Mouse (Mus musculus): ENCODE results near the gene Ubac2.

Gene Ubac2

DNA sequence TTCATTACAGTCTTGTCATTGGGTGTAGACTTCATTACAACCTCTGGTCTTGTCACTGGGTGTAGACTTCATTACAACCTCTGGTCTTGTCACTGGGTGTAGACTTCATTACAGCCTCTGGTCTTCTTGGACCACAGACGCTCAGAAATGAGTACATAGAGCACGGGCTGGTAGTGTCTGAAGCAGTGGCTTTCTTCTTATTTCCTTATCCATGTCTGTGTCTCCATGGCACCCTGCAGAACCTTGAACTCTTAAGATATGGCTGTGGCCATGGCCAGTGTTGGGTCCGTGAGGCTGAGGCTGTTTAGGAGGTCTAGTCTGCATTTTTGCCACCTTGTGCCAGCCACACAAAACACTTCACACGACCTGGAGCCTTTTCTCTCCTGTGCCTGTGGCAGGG is 129.8 kb downstream of the Ubac2 start:
- no peak for DNase-seq (ENCODE audit: low read depth)

DNA sequence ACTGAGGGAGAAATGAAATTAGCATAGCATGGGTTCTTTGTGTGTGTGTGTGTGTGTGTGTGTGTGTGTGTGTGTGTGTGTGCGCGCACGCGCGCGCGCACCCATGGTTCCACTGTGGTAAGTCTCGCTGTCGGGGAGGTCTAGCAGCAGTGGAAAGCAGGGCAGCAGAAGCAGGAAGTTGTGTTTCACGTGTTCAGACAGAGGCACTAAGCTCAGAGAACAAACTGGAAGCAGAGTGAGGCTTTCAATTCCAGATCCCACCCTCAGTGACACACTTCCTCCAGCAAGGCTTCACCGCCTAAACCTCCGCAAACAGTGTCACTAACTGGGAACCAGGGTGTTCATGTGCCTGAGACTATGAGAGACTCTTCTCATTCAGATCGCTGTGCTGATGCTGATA is 131.1 kb downstream of the Ubac2 start:
- no peak for DNase-seq (ENCODE audit: low read depth)

DNA sequence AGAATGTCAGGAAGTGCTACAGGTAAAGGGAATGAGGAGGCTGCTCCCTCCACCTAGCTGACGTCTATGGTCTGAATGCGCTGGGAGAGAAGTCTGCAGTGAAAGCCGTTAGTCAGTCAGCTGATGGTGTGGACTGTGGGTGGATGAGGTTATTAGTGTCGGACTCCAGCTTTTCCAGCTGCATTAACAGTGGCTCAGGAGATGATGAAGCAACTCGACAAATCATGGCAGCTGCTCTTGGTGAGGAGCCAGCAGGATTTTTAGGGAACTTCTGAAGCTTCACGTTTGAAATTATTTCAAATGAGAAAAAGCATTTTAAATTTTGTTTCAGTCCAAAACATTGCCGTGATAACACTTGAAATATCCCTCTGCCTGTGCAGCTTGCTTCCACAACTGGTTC is 131.9 kb downstream of the Ubac2 start:
- no peak for DNase-seq (ENCODE audit: low read depth)

DNA sequence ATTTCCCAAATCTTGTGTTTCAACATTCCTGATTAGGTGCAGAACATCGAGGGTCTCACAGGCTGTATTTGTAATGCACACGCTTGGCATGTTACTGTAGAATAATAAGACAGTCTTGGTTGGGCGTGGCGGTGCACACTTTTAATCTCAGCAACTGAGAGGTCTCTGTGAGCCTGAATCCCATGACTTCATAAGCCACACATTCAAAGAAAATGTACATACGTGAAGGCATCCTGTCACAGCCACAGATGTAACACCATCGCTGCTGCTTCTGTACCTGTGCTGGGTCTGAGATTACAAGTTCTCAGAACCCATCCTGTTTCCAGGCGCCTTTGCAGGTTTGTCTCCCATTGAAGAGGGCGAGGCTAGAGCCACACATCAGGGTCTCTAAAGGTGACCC is 133.3 kb downstream of the Ubac2 start:
- DNase-seq (ENCODE audit: low read depth), result no peak

DNA sequence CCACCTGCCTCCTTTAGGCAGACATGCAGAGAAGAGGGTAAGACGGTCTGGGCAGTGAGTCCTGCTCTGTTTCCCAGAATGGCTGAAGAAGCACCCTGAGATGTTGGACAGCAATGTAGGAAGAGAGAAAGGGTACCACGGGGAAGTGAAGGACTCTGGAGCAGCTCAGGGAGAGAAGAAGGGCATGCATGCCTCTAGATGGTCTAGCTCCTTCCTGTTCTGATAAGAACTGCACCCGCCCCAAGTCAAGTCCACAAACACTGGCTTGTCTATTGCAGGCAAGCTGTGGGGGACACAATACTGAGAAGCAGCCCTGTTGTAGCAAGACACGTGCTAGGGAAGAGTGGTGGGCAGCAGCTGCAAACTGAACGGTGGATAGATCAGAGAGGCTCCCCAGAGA is 133.8 kb downstream of the Ubac2 start:
- no peak for DNase-seq (ENCODE audit: low read depth)

DNA sequence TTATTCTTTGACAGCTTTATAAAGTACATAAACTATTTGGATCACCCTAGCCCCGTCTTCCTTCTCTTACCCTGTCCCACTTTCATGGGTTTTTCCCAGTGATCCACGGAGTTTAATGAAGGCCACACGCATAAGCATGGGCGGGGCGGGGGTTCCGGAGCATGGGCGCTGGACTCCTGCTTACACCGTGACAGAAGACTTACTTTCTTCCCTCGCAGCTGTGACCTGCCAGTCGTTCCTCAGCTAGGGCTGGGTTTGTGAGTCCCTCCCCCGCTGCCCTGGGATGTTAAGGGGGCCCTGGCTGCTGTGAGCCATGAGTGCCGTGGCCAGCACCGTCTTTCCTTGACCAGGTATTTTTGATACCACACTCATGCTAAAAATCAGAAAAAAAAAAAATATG is 134.4 kb downstream of the Ubac2 start:
- DNase-seq (ENCODE audit: low read depth), result no peak

DNA sequence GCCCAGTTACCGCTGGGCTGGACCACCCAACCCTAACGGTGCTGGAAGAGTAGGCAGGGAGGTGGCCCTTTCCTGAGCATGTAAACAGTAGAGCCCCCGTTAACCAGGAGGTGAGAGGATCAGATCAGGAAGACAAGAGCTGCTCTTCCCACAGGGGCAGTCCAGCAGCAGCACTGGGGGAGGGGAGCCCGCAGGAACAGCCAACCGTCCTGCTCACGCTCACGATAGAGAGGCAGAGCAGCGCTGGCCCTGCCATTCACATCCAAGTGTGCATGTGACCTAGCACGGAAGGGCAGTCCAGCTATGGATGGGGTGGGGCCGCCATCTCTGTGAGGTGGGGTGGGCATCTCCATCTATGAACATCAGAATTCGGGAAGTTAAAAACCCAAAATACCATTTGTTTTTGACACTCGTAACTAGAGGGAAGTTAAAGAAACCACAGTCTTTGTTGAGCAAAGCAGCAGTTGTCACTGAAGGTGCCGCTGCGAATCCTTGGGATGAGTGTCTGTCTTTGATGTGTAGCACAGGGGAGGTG is 135.1 kb downstream of the Ubac2 start:
- DNase-seq (ENCODE audit: low read depth), result no peak

DNA sequence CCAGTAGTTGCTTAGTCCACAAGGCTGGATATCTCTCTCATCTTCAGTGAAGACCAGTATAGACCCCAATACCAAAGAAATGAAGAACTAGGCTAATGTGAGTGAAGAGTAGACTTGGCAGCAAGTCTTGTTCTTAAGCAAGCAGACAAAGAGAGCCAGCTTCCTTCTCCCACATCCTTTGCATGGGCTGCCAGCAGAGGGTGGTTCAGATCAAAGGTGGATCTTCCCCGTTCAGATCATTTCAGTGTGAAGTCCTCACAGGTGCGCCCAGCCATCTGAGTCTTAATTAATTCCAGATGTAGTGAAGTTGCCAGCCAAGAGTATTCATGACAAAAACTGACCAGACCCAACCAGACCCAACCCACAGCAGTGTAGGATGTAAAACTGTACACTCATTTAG is 139.5 kb downstream of the Ubac2 start:
- no peak for DNase-seq (ENCODE audit: low read depth)

DNA sequence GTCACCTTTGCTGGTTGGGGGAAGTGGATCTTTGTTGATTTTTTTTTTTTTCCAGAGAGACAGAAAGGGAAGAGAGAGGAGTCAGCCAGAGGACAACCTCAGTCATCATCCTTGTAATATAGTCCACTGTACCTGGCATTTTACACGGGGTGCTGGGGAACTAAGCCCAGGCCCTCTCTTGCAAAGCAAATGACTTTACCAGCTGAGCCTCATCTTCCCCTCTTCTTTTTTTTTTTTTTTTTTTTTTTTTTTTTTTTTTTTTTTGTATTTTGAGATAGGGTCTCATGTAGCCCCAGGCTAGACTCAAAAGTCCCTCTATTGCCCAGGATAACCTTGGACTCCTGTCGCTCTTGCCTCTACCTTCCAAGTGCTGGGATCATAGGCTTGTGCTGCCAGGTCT is 141.0 kb downstream of the Ubac2 start:
- no peak for DNase-seq (ENCODE audit: low read depth)

DNA sequence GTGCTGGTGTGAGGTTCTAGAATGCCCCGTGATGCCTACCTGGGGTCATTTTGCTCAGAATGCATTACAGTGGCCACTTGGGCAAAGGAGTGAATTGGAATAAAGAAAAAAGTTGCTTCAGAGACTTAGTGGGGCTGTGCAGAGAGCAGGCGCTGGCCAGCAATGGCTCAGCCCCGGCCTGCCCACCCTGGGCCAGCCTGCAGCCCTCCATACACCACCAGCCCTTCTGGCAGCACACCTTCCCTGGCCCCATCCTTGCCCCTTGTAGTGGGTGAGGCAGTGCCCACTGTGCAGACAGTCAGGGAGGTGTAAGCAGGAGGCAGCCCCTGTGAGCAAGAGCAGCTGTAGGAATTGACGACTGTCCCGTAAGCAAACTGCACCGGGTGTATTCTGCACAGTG is 142.1 kb downstream of the Ubac2 start:
- DNase-seq (ENCODE audit: low read depth), result no peak

DNA sequence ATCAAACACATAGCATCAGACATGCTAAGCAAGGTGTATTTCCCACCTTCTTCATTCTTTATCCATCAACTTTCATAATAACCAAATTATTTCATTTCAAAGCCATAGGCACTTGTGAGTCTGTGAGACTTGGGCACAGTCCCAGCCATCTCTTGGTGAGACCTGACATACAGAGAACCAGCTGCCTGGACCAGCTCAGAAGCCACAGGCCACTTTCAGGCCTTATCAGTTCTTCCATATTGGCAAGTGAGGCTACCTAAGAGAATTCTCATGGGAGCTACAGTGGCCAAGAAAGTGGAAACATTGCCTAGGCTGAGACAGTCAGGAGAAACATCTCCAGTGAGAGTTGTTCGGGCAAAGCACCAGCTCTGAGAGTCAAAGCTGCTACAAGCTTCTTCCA is 144.6 kb downstream of the Ubac2 start:
- no peak for DNase-seq (ENCODE audit: low read depth)

DNA sequence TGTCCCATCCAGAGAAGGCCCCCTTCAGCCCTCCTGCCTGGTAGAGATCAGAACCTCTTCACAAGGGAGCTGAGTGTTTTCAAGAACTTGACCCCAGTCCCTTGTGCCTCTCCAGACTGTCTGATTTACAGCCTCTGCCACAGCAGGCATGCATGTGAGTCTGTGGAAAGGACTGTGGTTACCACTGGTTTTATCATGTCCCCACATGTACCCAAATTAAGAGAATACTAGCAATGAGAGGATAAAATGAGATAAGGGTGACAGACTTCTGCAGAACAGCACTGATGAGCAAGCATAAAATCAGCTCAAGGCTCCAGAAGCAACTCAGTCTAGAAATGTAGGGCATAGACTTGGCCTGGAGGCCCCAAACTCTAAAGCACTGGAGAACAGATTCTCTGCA is 145.5 kb downstream of the Ubac2 start:
- no peak for DNase-seq (ENCODE audit: low read depth)

DNA sequence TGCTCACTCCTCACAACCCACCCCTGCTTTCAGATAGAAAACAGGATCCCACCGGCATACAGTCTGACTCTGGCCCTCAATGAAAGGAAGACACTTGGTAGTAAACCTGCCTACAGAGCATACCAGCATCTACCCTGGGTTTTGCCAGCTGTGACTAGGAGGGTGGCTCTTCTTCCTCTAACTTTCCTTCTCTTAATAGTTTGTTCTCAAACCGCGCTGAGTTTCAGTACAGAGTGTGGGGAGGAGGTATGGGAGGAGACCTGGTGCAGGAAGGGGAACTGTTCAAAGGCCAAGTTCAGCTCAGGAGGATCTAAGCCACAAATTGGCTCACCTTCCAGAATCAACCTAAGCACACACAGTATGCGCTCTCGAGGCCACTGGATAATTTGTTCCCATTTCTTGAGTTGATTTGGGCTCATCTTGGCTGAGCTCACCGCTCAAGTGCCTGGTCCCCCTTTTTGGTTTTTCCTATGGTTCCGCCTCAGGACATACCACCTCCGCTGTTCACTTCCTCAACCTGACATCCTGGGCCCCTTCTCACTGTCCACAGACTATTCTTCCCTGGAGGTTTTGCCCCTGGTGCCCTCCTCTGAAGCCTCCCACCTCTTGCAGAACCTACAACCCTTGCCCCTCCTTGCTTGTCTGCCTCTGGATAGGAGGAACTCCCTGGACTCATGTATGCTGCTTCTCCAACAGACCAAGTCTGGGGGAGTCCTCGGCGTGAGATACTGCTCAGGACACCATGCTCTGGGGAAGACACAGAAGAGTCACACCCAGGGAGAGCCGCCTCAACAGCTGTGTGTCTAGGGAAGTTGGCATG is 150.7 kb downstream of the Ubac2 start:
- DNase-seq (ENCODE audit: low read depth), result no peak

DNA sequence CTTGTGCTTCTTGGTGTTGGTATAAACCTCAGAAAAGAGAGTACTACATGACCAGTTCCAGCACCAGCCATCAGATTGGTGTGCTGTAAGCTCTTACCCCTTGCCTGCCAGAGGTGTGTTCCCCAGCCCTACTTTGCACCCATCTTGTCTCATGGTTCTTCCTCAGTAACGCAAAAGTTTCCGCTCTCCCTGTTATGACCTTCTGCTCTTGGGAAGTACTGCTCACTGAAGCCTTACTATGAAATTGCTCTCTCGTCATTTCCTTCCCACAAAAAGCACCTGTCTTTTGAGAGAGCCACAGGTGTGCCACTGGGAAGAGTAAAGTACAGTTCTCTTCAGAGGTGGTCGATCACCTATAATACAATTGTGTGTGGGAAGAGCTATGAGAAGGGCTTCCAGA is 151.4 kb downstream of the Ubac2 start:
- DNase-seq (ENCODE audit: low read depth), result no peak

DNA sequence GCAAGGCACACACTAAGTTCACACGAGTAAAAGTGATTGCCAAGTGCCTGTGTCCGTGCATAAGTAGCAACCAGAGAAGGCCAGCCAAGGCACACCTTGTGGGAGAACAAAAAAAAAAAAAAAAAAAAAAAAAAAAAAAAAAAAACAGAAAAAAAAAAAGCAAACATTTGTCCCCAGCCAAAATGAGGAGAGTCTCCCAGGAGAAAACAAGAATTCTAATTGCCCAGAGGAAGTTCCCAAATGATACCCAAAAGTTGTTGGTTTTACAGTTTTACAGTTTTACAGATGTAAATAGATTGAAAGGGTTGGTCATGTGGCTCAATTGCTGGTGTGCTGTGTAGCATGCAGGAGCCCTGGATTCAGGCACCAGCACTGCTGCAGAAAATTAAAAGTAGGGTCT is 153.6 kb downstream of the Ubac2 start:
- DNase-seq (ENCODE audit: low read depth), result no peak

DNA sequence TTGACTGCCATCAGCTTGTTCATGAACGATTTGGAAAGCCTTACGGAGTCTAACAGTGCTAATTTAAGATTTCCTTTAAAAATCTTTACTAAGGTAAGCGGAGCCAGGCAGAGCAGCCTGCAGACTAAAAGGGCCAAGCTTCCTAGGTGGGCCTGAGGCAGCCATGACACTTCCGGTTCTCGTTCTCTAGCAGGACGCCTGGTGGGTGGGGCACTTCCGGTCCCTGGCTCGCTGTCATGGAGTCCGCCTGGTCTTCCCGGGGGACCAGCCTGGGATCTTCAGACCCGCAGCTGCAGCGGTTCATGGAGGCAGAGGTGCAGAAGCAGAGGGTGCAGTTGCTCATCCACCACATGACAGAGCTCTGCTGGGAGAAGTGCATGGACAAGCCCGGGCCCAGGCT is 156.0 kb downstream of the Ubac2 start, which contains the start of gene Timm8a2:
Gene Timm8a2, plus strand, starts transcription at position 224 of the 400 bp plus-strand sequence.
- no peak for DNase-seq (ENCODE audit: low read depth)

DNA sequence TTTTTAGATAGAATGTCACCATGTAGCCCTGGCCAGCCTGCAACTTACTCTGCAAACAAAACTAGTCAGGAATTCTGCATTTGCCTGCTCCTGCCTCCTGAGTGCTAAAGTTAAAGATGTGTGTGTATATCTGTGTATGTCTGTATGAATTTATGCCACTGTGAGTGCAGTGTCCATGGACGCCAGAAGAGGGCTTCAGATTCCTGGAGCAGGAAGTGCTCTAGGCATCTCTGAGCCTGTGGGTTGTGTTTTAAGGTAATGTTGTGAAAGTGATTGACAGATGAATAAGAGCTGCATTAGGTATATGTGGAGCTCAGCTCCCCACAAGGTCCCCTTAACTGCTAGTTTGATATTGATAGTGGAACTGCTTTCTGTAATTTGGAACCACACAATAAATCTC is 156.8 kb downstream of the Ubac2 start:
- no peak for DNase-seq (ENCODE audit: low read depth)

DNA sequence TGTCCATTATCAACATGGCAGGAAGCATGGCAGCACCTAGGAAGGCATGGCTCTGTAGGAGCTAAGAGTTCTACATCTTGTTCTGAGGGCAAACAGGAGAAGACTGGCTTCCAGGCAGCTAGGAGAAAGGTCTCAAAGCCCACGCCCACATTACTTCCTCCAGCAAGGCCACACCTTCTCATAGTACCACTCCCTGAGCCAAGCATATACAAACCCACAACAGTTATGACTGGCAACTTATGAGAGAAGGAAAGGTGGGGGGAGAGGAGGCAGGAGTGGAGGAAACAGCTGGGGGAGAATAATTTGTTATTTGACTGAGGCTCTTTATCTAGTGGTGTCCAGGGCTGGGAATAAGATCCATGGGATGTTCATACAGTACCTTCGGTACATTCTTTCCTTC is 157.4 kb downstream of the Ubac2 start:
- DNase-seq (ENCODE audit: low read depth), result no peak

DNA sequence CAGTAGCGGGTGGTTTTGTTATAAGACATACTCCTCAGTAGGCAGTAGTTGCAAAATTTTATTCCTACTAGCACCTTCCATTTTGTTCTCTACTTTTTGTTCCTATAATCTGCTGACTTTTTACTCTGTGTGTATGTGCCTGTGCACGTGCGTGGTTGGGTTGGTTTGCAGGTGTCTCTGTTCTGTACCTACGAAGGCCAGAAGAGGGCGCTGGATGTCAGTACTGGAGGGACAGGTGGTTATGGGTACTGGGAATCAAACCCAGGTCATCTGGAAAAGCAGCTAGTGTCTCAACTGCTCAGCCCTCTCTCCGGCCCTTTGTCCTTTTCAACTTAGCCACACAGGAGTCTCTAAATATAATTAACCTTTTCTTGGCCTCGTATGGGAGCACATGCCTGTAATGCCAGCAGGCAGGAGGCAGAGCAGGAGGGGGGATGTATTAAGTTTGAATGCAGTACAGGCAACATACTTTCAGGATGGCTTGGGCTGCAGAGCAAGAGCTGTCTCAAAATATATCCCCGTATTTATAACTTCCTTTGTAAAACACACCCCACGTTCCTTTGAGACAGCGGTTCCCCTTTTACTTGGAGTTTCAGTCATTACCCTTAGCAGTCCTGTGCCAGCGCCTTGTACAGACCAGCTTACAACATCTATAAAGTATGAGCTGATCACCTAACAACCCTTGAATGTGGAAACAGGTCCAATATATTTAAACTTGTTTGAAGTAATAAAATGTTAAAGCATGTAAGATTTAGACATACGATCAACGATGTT is 160.6 kb downstream of the Ubac2 start:
- no peak for DNase-seq (ENCODE audit: low read depth)

DNA sequence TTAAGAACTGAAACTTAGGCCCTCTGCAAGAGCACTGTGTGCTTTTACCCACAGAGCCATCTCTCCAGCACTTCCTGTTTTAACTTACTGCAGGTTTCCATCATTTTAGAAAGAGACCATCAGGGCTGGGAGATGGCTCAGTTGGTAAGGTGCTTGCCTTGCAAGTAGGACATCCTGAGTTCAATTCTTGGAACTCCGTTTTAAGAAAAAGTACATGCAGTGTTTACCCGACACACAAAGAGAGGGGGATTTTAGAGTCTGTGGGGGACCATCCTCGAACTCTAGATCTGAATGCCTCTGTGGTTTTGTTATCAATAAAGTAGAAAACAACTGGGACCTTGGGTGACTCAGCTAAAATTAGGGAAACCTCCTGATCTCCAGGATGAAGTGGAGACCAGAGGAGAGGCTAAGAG is 163.0 kb downstream of the Ubac2 start:
- no peak for DNase-seq (ENCODE audit: low read depth)

DNA sequence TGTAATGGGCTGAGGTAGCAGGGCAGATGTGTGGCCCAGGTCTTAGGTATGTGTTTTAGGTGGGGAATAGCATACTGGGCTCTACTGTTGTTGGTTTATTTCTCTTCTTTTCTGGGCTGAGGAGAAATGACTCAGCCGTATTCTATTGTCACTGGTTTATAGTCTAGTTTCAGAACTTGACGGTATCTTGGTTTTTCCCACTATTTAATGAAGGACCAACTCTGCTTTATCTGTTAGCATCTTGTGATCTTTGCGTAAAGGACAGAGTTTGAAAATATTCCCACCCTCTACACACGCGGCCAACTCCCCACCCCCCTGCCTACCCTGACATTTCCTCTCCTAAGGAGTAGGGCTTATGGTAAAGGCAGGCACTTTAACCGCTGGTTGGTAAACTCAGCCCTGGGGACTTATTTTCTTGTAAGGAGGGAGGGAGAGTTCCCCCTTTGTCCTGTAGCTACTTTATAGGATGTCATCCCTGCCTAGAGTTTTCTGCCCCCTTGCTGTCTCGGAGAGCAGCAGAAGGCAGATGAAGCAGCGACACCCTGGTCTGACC is 163.8 kb downstream of the Ubac2 start:
- no peak for DNase-seq (ENCODE audit: low read depth)

DNA sequence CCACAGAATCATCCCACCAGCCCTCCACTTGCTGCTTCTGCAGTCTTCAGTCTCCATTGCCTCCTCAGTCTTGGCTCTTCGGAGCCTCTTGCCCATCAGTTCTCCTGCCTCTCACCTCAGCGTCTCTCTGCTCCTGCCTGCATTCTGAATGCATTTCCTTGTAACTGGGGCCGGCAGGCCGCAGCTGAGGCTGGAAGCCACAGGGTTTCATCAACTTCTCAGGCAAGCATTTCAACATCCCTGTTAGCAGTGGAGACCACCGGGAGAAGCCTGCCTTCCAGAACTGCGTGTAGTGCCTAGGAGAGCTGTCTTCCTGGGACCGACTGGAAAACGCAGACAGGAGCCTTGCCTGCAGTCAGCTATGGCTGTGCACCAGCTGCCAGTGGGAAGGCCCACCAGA is 169.4 kb downstream of the Ubac2 start:
- DNase-seq (ENCODE audit: low read depth), result no peak

DNA sequence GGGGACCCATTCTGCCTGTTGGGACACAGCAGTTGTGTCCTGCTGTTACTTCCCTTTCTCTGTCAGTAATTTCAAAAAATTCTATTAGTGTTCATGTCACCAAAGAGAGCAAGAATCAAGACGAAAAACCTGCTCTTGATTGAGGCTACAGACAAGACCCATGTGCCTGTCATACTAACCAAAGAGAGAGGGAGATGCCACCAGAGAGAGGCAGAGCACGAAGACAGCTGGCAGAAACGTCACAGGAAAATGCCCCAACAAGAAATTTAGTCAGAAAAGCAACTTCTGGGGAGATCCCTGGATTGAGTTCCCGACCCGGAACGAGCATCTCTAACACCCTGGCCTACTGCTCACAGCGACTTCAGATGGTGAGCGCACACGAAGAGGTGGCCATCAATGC is 170.4 kb downstream of the Ubac2 start:
- DNase-seq (ENCODE audit: low read depth), result no peak
